10 mouse cellular contexts compared by ENCODE assay signal in the genomic region with DNA sequence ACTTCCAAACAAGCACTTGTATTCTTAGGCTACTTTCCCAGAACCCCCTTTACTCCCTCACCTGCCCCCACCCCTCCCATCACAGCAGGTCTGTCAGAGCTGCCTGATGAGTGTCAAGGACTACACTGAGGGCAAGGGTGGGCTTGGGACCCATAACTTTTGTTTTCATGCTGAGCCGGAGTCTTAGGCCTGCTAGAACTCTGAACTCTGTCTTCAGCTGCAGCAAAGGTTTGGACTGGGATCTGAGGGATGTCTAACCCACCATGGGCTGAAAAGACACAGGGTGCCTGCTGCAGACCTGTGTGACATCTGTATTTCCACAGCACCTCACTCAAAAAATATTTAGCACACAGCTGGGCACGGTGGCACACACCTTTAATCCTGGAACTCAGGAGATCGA. TPM values are rescaled to one million over a fixed set of nuclear protein-coding genes. Genes with fewer than 3 reads are reported as not detected.
DNase-seq lines count a peak whose midpoint lies in the region; ATAC-seq and TF ChIP-seq lines count a peak whose summit lies in the region.
"Had no signal": no experiment of that assay in that cellular context is flagged by ENCODE, and none has a peak within 500 bp of the region (broad histone marks: within the 10 kb centered on the region; RNA-seq: fewer than 3 reads in every experiment).

No protein-coding gene starts in this region.

- H3K9ac ChIP-seq in forebrain, embryonic 11.5 days (ENCODE audit: low read length), result peak overlapping the region; percentile 99; the same call in 1 of the 2 replicates
- H3K9ac ChIP-seq in forebrain, embryonic 16.5 days (replicated peaks; ENCODE audit: low read depth, low read length), result no peak overlapping the region
- H3K9ac ChIP-seq in kidney, postnatal 0 days (ENCODE audit: low read depth, low read length), result 0 out of 2 replicates have a peak overlapping the region, but pooled peaks have one; percentile 57
- peak overlapping the region; percentile 93; the same call in 1 of the 2 replicates for H3K9ac ChIP-seq in embryonic facial prominence, embryonic 12.5 days
- H3K9ac ChIP-seq in limb, embryonic 14.5 days (ENCODE audit: low read depth, low read length, severe bottlenecking), result 0 out of 2 replicates have a peak overlapping the region, but pooled peaks have one; percentile 97

- no peak for ATAC-seq in forebrain, embryonic 11.5 days (replicated peaks; ENCODE audit: low FRiP score)
- ATAC-seq in forebrain, embryonic 16.5 days, result no peak
- ATAC-seq in kidney, postnatal 0 days (replicated peaks; ENCODE audit: low FRiP score, low read depth), result no peak
- ATAC-seq in embryonic facial prominence, embryonic 12.5 days (ENCODE audit: insufficient number of reproducible peaks, insufficient read depth, low FRiP score, low TSS enrichment), result no peak
- no peak for ATAC-seq in limb, embryonic 14.5 days (ENCODE audit: low FRiP score, low read depth)

- H3K36me3 ChIP-seq in forebrain, embryonic 11.5 days (ENCODE audit: control insufficient read depth, insufficient read depth, low read length), result peaks cover 2% of the 10 kb centered on the region; the same call in 1 of the 2 replicates
- H3K36me3 ChIP-seq in forebrain, embryonic 16.5 days (ENCODE audit: control insufficient read depth, insufficient read depth), result peaks cover 5% of the 10 kb centered on the region; the same call in 1 of the 2 replicates
- H3K36me3 ChIP-seq in kidney, postnatal 0 days (ENCODE audit: insufficient read depth, low read length), result peaks cover 19% of the 10 kb centered on the region
- H3K36me3 ChIP-seq in embryonic facial prominence, embryonic 12.5 days, result peaks cover 48% of the 10 kb centered on the region
- H3K36me3 ChIP-seq in limb, embryonic 14.5 days (ENCODE audit: control insufficient read depth, insufficient read depth, low read length), result peaks cover 44% of the 10 kb centered on the region

- no peak overlapping the region for H3K4me3 ChIP-seq in forebrain, embryonic 11.5 days (ENCODE audit: low read depth, low read length)
- no peak overlapping the region for H3K4me3 ChIP-seq in forebrain, embryonic 16.5 days (replicated peaks; ENCODE audit: low read length)
- H3K4me3 ChIP-seq in kidney, postnatal 0 days (replicated peaks; ENCODE audit: low read depth, low read length), result no peak overlapping the region
- H3K4me3 ChIP-seq in embryonic facial prominence, embryonic 12.5 days, result no peak overlapping the region
- no peak overlapping the region for H3K4me3 ChIP-seq in limb, embryonic 14.5 days (replicated peaks; ENCODE audit: low read length)

- 87% methylated on average over 3 of the region's 3 CpGs for WGBS in forebrain, embryonic 11.5 days
- 78% methylated on average over 3 of the region's 3 CpGs for WGBS in forebrain, embryonic 16.5 days
- 73% methylated on average over 3 of the region's 3 CpGs for WGBS in kidney, postnatal 0 days
- 69% methylated on average over 3 of the region's 3 CpGs for WGBS in embryonic facial prominence, embryonic 12.5 days
- WGBS in limb, embryonic 14.5 days, result 70% methylated on average over 3 of the region's 3 CpGs

- TF ChIP-seq CTCF in kidney, postnatal 0 days (IDR thresholded peaks at IDR 0.05; ENCODE audit: low read depth), result no peak

- no peak for TF ChIP-seq POLR2A in limb, embryonic 14.5 days (IDR thresholded peaks at IDR 0.05; ENCODE audit: borderline replicate concordance, extremely low read depth, insufficient read depth, insufficient read length)

- no peaks in the 10 kb centered on the region for H3K27me3 ChIP-seq in forebrain, embryonic 11.5 days (ENCODE audit: control insufficient read depth, insufficient read depth, low read length)
- no peaks in the 10 kb centered on the region for H3K27me3 ChIP-seq in forebrain, embryonic 16.5 days (replicated peaks; ENCODE audit: control insufficient read depth, insufficient read depth, low read length)
- no peaks in the 10 kb centered on the region for H3K27me3 ChIP-seq in kidney, postnatal 0 days (ENCODE audit: insufficient read depth, low read length)
- H3K27me3 ChIP-seq in embryonic facial prominence, embryonic 12.5 days, result no peaks in the 10 kb centered on the region
- H3K27me3 ChIP-seq in limb, embryonic 14.5 days (ENCODE audit: control insufficient read depth, insufficient read depth, low read length), result no peaks in the 10 kb centered on the region

- intact Hi-C loops in gastrocnemius, postnatal 14 days (cut with DNase I; ENCODE audit: low total_unique reads), result no loop called here

- no peak overlapping the region for H3K4me2 ChIP-seq in forebrain, embryonic 11.5 days (ENCODE audit: low read depth, low read length, severe bottlenecking)
- no peak overlapping the region for H3K4me2 ChIP-seq in forebrain, embryonic 16.5 days (ENCODE audit: low read length)
- no peak overlapping the region for H3K4me2 ChIP-seq in kidney, postnatal 0 days (ENCODE audit: low read length)
- no peak overlapping the region for H3K4me2 ChIP-seq in embryonic facial prominence, embryonic 12.5 days (replicated peaks)
- no peak overlapping the region for H3K4me2 ChIP-seq in limb, embryonic 14.5 days (replicated peaks; ENCODE audit: low read depth, low read length, severe bottlenecking)

- no peak for DNase-seq in forebrain, embryonic 11.5 days (ENCODE audit: low spot score)
- no peak for DNase-seq in kidney, postnatal 0 days (ENCODE audit: low spot score)
- DNase-seq in kidney, adult 11 months, result no peak
- DNase-seq in limb, embryonic 14.5 days (ENCODE audit: low spot score), result no peak
- no peak for DNase-seq in gastrocnemius, postnatal 14 days
- no peak for DNase-seq in frontal cortex, postnatal 36 days (ENCODE audit: low spot score in 2 of 2)
- DNase-seq: cerebellum, postnatal 36 days had no signal

- H3K9me3 ChIP-seq in forebrain, embryonic 11.5 days (ENCODE audit: control insufficient read depth, low read length), result no peaks in the 10 kb centered on the region; the same call in 1 of the 2 replicates
- H3K9me3 ChIP-seq in forebrain, embryonic 16.5 days (ENCODE audit: control insufficient read depth, low read length), result no peaks in the 10 kb centered on the region
- no peaks in the 10 kb centered on the region for H3K9me3 ChIP-seq in kidney, postnatal 0 days (replicated peaks; ENCODE audit: low read length)
- no peaks in the 10 kb centered on the region for H3K9me3 ChIP-seq in embryonic facial prominence, embryonic 12.5 days
- H3K9me3 ChIP-seq in limb, embryonic 14.5 days (ENCODE audit: control insufficient read depth, low read length), result no peaks in the 10 kb centered on the region; the same call in 1 of the 2 replicates

- H3K4me1 ChIP-seq in forebrain, embryonic 11.5 days (replicated peaks; ENCODE audit: control insufficient read depth, insufficient read depth, low read length), result 0 out of 2 replicates have a peak, but pooled peaks cover 7% of the 10 kb centered on the region
- peaks cover 18% of the 10 kb centered on the region for H3K4me1 ChIP-seq in forebrain, embryonic 16.5 days (replicated peaks; ENCODE audit: control insufficient read depth, insufficient read depth, low read length)
- peaks cover 19% of the 10 kb centered on the region; the same call in 1 of the 2 replicates for H3K4me1 ChIP-seq in kidney, postnatal 0 days (replicated peaks; ENCODE audit: insufficient read depth, low read length)
- H3K4me1 ChIP-seq in embryonic facial prominence, embryonic 12.5 days, result peaks cover 23% of the 10 kb centered on the region
- peaks cover 16% of the 10 kb centered on the region for H3K4me1 ChIP-seq in limb, embryonic 14.5 days (ENCODE audit: control insufficient read depth, insufficient read depth, low read length)

- H3K27ac ChIP-seq in forebrain, embryonic 11.5 days (ENCODE audit: low read depth, low read length), result no peak overlapping the region
- H3K27ac ChIP-seq in forebrain, embryonic 16.5 days (ENCODE audit: low read length), result no peak overlapping the region
- peak overlapping the region; percentile 84 for H3K27ac ChIP-seq in kidney, postnatal 0 days
- peak overlapping the region; percentile 95; the same call in 1 of the 2 replicates for H3K27ac ChIP-seq in embryonic facial prominence, embryonic 12.5 days
- no peak overlapping the region for H3K27ac ChIP-seq in limb, embryonic 14.5 days (replicated peaks; ENCODE audit: low read depth, low read length)

RNA-seq across cellular contexts. Expression of gene Rpl10a, which starts 1.3 kb away (rescaled TPM):
- polyA plus RNA-seq in forebrain, embryonic 11.5 days (2014; fragmentation: Nextera tagmentation; extraction: Ambion mirVana), result 468 and 490 TPM in 2 replicates
- polyA plus RNA-seq in forebrain, embryonic 16.5 days (2015; fragmentation: Nextera tagmentation; extraction: Ambion mirVana), result 354 and 367 TPM in 2 replicates
- polyA plus RNA-seq in kidney, postnatal 0 days (2015; fragmentation: Nextera tagmentation; extraction: Ambion mirVana), result 645 and 750 TPM in 2 replicates
- 496 and 505 TPM in 2 replicates for polyA plus RNA-seq in embryonic facial prominence, embryonic 12.5 days (2016; fragmentation: Nextera tagmentation; extraction: Ambion mirVana)
- polyA plus RNA-seq in limb, embryonic 14.5 days (2012; rRNA removed), result 3,249 and 4,469 TPM in 2 replicates
- polyA plus RNA-seq in limb, embryonic 14.5 days (2014; fragmentation: Nextera tagmentation; extraction: Ambion mirVana), result 810 and 905 TPM in 2 replicates
- total RNA-seq in gastrocnemius, postnatal 14 days (2021), result 100 to 1,000 TPM; 541 to 620 TPM

RNA-seq across cellular contexts. Expression of gene Fance, which starts 13.6 kb away (rescaled TPM):
- 28.0 and 32.3 TPM in 2 replicates for polyA plus RNA-seq in forebrain, embryonic 11.5 days (2014; fragmentation: Nextera tagmentation; extraction: Ambion mirVana)
- 20.9 and 25.0 TPM in 2 replicates for polyA plus RNA-seq in forebrain, embryonic 16.5 days (2015; fragmentation: Nextera tagmentation; extraction: Ambion mirVana)
- polyA plus RNA-seq in kidney, postnatal 0 days (2015; fragmentation: Nextera tagmentation; extraction: Ambion mirVana), result 24.9 and 29.5 TPM in 2 replicates
- polyA plus RNA-seq in embryonic facial prominence, embryonic 12.5 days (2016; fragmentation: Nextera tagmentation; extraction: Ambion mirVana), result 37.0 and 38.4 TPM in 2 replicates
- 28.3 and 32.4 TPM in 2 replicates for polyA plus RNA-seq in limb, embryonic 14.5 days (2012; rRNA removed)
- polyA plus RNA-seq in limb, embryonic 14.5 days (2014; fragmentation: Nextera tagmentation; extraction: Ambion mirVana), result 30.8 and 36.1 TPM in 2 replicates
- 10 to 100 TPM; 10.2 to 10.4 TPM for total RNA-seq in gastrocnemius, postnatal 14 days (2021)

RNA-seq across cellular contexts. Expression of gene Tead3, which starts 23.7 kb away (rescaled TPM):
- polyA plus RNA-seq in forebrain, embryonic 11.5 days (2014; fragmentation: Nextera tagmentation; extraction: Ambion mirVana), result 5.6 and 5.8 TPM in 2 replicates
- 1.5 and 1.8 TPM in 2 replicates for polyA plus RNA-seq in forebrain, embryonic 16.5 days (2015; fragmentation: Nextera tagmentation; extraction: Ambion mirVana)
- 7.7 and 8.5 TPM in 2 replicates for polyA plus RNA-seq in kidney, postnatal 0 days (2015; fragmentation: Nextera tagmentation; extraction: Ambion mirVana)
- 14.1 and 17.9 TPM in 2 replicates for polyA plus RNA-seq in embryonic facial prominence, embryonic 12.5 days (2016; fragmentation: Nextera tagmentation; extraction: Ambion mirVana)
- 85.6 and 102 TPM in 2 replicates for polyA plus RNA-seq in limb, embryonic 14.5 days (2012; rRNA removed)
- 17.4 and 17.9 TPM in 2 replicates for polyA plus RNA-seq in limb, embryonic 14.5 days (2014; fragmentation: Nextera tagmentation; extraction: Ambion mirVana)
- 10 to 100 TPM in 1 of 2 experiments, 1 to 10 TPM in 1; 9.3 to 11.5 TPM for total RNA-seq in gastrocnemius, postnatal 14 days (2021)

RNA-seq across cellular contexts. Expression of gene Tulp1, which starts 38.1 kb away (rescaled TPM):
- polyA plus RNA-seq in forebrain, embryonic 11.5 days (2014; fragmentation: Nextera tagmentation; extraction: Ambion mirVana), result 2.6 and 4.2 TPM in 2 replicates
- 1.5 and 1.7 TPM in 2 replicates for polyA plus RNA-seq in forebrain, embryonic 16.5 days (2015; fragmentation: Nextera tagmentation; extraction: Ambion mirVana)
- polyA plus RNA-seq in kidney, postnatal 0 days (2015; fragmentation: Nextera tagmentation; extraction: Ambion mirVana), result 3.6 and 3.9 TPM in 2 replicates
- polyA plus RNA-seq in embryonic facial prominence, embryonic 12.5 days (2016; fragmentation: Nextera tagmentation; extraction: Ambion mirVana), result 8.4 and 9.3 TPM in 2 replicates
- polyA plus RNA-seq in limb, embryonic 14.5 days (2012; rRNA removed), result 5.0 and 7.4 TPM in 2 replicates
- 4.9 and 6.4 TPM in 2 replicates for polyA plus RNA-seq in limb, embryonic 14.5 days (2014; fragmentation: Nextera tagmentation; extraction: Ambion mirVana)
- total RNA-seq in gastrocnemius, postnatal 14 days (2021), result not detected
- polyA plus RNA-seq: liver, embryonic 16.5 days had no signal

Comparison
In these comparisons a context has a peak if more than half of its experiments do, and no peak if none do; other contexts are left out.
1. H3K27ac ChIP-seq: peak in kidney, postnatal 0 days (single experiment) and embryonic facial prominence, embryonic 12.5 days (single experiment); none in forebrain, embryonic 11.5 days (single experiment), forebrain, embryonic 16.5 days (single experiment) and limb, embryonic 14.5 days (single experiment).